Mouse (Mus musculus): ENCODE measurements around the gene Itgam. TPM values are rescaled to one million over a fixed set of nuclear protein-coding genes. Genes with fewer than 3 reads are reported as not detected.

Itgam gene
- polyA plus RNA-seq, 2 experiments, result 1.5 to 2.7 TPM

GRCm38 (mm10) chr7:128107462-128107861, 45.0 kb downstream of the Itgam start:
- H3K4me2 ChIP-seq (ENCODE audit: low read depth), result no peak overlapping the region
- no peaks in the 10 kb centered on the region for H3K36me3 ChIP-seq (replicated peaks; ENCODE audit: control insufficient read depth, insufficient read depth, low read depth)
- WGBS (ENCODE audit: insufficient replicate concordance), result 66% methylated on average over 7 of the region's 7 CpGs
- no peaks in the 10 kb centered on the region for H3K27me3 ChIP-seq (ENCODE audit: control insufficient read depth, insufficient read depth, low read length)
- no peak for ATAC-seq (ENCODE audit: insufficient read depth)
- H3K4me1 ChIP-seq (replicated peaks; ENCODE audit: control insufficient read depth in 2 of 2, insufficient read depth in 2 of 2, low read length in 1 of 2), result no peaks in the 10 kb centered on the region
- TF ChIP-seq EP300 (IDR thresholded peaks at IDR 0.05; ENCODE audit: low read depth), result no peak
- TF ChIP-seq CTCF (IDR thresholded peaks at IDR 0.05; ENCODE audit: low read depth), result no peak
- DNase-seq (ENCODE audit: low read depth in 3 of 3, low spot score in 3 of 3), result no peak
- H3K27ac ChIP-seq, result no peak overlapping the region
- no peaks in the 10 kb centered on the region for H3K9me3 ChIP-seq (ENCODE audit: control insufficient read depth, low read length)
- H3K9ac ChIP-seq (replicated peaks), result no peak overlapping the region
- H3K4me3 ChIP-seq (ENCODE audit: insufficient read depth in 1 of 2, low read depth in 2 of 2, low read length in 2 of 2), result no peak overlapping the region

DNA sequence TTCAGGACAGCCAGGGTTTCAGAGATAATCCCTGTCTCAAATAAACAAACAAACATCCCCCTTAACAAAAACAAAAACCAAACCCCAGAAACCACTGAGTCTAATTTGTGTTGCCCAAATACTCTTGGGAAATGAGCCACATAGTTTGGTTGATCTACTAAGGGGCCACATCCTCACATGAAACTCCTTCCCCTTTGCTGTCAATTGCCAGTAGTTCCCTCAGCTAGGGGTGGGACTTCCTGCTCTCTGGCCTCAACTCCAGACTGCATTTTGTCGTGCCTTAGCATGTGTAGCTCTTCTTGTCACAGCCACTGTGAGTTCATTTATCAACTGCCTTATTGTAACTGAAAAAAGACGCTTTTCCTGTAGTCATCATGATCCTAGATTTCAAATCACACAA, 47.9 kb downstream of the Itgam start:
- H3K36me3 ChIP-seq (replicated peaks; ENCODE audit: control insufficient read depth, insufficient read depth, low read depth), result no peaks in the 10 kb centered on the region
- 30% methylated on average over 2 of the region's 2 CpGs for WGBS (ENCODE audit: insufficient replicate concordance)
- no peaks in the 10 kb centered on the region for H3K4me1 ChIP-seq (replicated peaks; ENCODE audit: control insufficient read depth in 2 of 2, insufficient read depth in 2 of 2, low read length in 1 of 2)
- H3K27ac ChIP-seq, result no peak overlapping the region
- no peak overlapping the region for H3K9ac ChIP-seq (replicated peaks)
- no peak for DNase-seq (ENCODE audit: low read depth in 3 of 3, low spot score in 3 of 3)
- H3K4me3 ChIP-seq (ENCODE audit: insufficient read depth in 1 of 2, low read depth in 2 of 2, low read length in 2 of 2), result no peak overlapping the region
- no peaks in the 10 kb centered on the region for H3K9me3 ChIP-seq (ENCODE audit: control insufficient read depth, low read length)
- TF ChIP-seq EP300 (IDR thresholded peaks at IDR 0.05; ENCODE audit: low read depth) (no peak), CTCF (IDR thresholded peaks at IDR 0.05; ENCODE audit: low read depth) (no peak)
- no peak for ATAC-seq (ENCODE audit: insufficient read depth)
- no peaks in the 10 kb centered on the region for H3K27me3 ChIP-seq (ENCODE audit: control insufficient read depth, insufficient read depth, low read length)
- no peak overlapping the region for H3K4me2 ChIP-seq (ENCODE audit: low read depth)

DNA sequence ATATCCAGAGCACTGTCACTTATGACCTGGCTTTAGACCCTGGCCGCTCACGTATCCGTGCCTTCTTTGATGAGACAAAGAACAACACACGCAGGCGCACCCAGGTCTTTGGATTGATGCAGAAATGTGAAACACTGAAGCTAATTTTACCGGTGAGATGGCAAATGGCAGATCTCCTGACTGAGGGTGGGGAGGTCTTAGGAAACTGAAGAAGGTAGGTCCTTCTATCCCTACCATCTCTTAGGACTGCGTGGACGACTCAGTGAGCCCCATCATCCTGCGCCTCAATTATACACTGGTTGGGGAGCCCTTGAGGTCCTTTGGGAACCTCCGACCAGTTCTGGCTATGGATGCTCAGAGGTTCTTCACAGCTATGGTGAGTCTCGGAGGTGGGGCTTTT, 49.7 kb downstream of the Itgam start:
- ATAC-seq (ENCODE audit: insufficient read depth), result no peak
- Histone ChIP-seq H3K27me3 (ENCODE audit: control insufficient read depth, insufficient read depth, low read length) (no peaks in the 10 kb centered on the region), H3K4me1 (replicated peaks; ENCODE audit: control insufficient read depth in 2 of 2, insufficient read depth in 2 of 2, low read length in 1 of 2) (no peaks in the 10 kb centered on the region), H3K9me3 (ENCODE audit: control insufficient read depth, low read length) (no peaks in the 10 kb centered on the region), H3K9ac (replicated peaks) (no peak overlapping the region), H3K4me3 (ENCODE audit: insufficient read depth in 1 of 2, low read depth in 2 of 2, low read length in 2 of 2) (no peak overlapping the region), H3K36me3 (replicated peaks; ENCODE audit: control insufficient read depth, insufficient read depth, low read depth) (no peaks in the 10 kb centered on the region), H3K27ac (no peak overlapping the region), H3K4me2 (ENCODE audit: low read depth) (no peak overlapping the region)
- WGBS (ENCODE audit: insufficient replicate concordance), result 76% methylated on average over 11 of the region's 11 CpGs
- TF ChIP-seq CTCF (IDR thresholded peaks at IDR 0.05; ENCODE audit: low read depth) (no peak), EP300 (IDR thresholded peaks at IDR 0.05; ENCODE audit: low read depth) (no peak)
- DNase-seq (ENCODE audit: low read depth in 3 of 3, low spot score in 3 of 3), result no peak

DNA sequence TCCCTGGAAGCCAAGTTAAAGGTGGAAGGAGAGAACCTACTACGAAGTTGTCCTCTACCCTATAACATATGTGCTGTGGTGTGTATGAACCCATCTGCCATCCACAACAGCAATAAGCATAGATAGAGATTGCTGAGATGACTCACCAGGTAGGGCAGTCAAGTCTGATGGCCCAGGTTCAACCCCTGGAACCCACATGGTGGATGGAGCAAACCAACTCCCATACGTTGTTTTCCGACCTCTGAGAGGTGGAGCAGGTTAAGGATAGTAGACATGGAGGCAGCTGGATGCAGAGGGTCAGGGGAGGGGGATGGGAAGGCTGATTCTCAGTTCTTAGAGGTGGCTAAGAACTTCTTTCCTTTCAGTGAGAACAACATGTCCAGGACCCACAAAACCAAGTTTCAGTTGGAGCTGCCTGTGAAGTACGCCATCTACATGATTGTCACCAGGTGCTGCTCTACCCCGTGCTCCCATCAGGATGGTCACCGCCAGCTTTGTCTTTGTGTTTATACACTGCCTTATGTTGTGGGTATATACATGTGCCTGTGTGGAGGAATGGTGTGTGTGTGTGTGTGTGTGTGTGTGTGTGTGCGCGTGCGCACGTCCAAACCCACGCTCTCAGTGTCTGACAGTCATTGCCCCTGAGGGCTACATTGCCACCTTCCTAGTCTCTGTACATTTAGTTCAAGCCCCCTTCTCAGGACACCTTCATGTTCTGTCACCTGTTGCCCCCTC, 52.1 kb downstream of the Itgam start:
- DNase-seq (ENCODE audit: low read depth in 3 of 3, low spot score in 3 of 3), result no peak
- 79% methylated on average over 11 of the region's 11 CpGs for WGBS (ENCODE audit: insufficient replicate concordance)
- H3K4me1 ChIP-seq (replicated peaks; ENCODE audit: control insufficient read depth in 2 of 2, insufficient read depth in 2 of 2, low read length in 1 of 2), result no peaks in the 10 kb centered on the region

DNA sequence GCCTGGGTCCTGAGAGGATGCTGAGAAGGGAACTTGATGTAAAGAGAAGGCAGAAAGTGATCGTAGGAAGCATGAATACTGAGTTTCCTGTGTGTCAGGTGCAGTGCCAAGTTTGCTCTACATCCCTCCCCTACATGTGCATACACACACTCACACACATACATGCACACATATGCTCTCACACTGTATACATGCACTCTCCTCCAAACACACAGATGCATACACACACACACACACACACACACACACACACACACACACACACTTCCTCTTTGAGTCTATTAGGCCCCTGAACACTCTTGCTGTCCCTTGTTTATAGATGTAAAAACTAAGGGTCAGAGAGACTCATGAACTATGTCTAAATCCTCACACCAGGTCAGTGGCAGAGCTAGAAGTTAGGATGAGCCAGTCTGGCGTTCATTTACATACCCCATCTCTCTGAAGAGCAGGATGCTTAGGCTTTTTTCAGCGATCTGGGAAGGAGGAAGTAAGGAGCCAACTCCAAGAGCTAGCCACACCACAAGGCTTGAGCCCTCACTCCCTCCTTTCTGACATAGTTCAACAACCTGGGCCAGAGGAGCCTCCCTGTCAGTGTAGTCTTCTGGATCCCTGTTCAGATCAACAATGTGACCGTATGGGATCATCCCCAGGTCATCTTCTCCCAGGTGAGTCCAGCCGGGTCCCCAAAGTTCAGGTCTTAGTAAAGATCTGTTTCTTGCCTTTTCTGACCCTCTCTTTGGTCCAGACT, 52.9 kb downstream of the Itgam start:
- WGBS (ENCODE audit: insufficient replicate concordance), result 36% methylated on average over 5 of the region's 5 CpGs
- Histone ChIP-seq H3K9ac (replicated peaks) (no peak overlapping the region), H3K4me2 (ENCODE audit: low read depth) (no peak overlapping the region), H3K4me1 (replicated peaks; ENCODE audit: control insufficient read depth in 2 of 2, insufficient read depth in 2 of 2, low read length in 1 of 2) (no peaks in the 10 kb centered on the region), H3K4me3 (ENCODE audit: insufficient read depth in 1 of 2, low read depth in 2 of 2, low read length in 2 of 2) (no peak overlapping the region), H3K9me3 (ENCODE audit: control insufficient read depth, low read length) (no peaks in the 10 kb centered on the region), H3K36me3 (replicated peaks; ENCODE audit: control insufficient read depth, insufficient read depth, low read depth) (no peaks in the 10 kb centered on the region), H3K27me3 (ENCODE audit: control insufficient read depth, insufficient read depth, low read length) (no peaks in the 10 kb centered on the region), H3K27ac (no peak overlapping the region)
- ATAC-seq (ENCODE audit: insufficient read depth) (no peak), DNase-seq (ENCODE audit: low read depth in 3 of 3, low spot score in 3 of 3) (no peak)
- no peak for TF ChIP-seq CTCF (IDR thresholded peaks at IDR 0.05; ENCODE audit: low read depth)
- TF ChIP-seq EP300 (IDR thresholded peaks at IDR 0.05; ENCODE audit: low read depth), result no peak

More for the DNA sequence above, 52.1 kb downstream of the Itgam start:
- Histone ChIP-seq H3K4me2 (ENCODE audit: low read depth) (no peak overlapping the region), H3K27ac (no peak overlapping the region), H3K27me3 (ENCODE audit: control insufficient read depth, insufficient read depth, low read length) (no peaks in the 10 kb centered on the region), H3K4me3 (ENCODE audit: insufficient read depth in 1 of 2, low read depth in 2 of 2, low read length in 2 of 2) (no peak overlapping the region), H3K9ac (replicated peaks) (no peak overlapping the region), H3K36me3 (replicated peaks; ENCODE audit: control insufficient read depth, insufficient read depth, low read depth) (no peaks in the 10 kb centered on the region), H3K9me3 (ENCODE audit: control insufficient read depth, low read length) (no peaks in the 10 kb centered on the region)
- no peak for ATAC-seq (ENCODE audit: insufficient read depth)
- TF ChIP-seq CTCF (IDR thresholded peaks at IDR 0.05; ENCODE audit: low read depth) (no peak), EP300 (IDR thresholded peaks at IDR 0.05; ENCODE audit: low read depth) (no peak)

Measured in liver, embryonic 14.5 days (tissue).